Mouse (Mus musculus): ENCODE measurements at regions not wholly inside any gene's neighbourhood (a gene's known extent, or its start where the extent isn't known, plus 50 kb on each side); places are given as distances from the start of the nearest gene placed in this dataset.
A peak's percentile ranks its signal among the peaks of the same experiment; 100 is the strongest.

DNA sequence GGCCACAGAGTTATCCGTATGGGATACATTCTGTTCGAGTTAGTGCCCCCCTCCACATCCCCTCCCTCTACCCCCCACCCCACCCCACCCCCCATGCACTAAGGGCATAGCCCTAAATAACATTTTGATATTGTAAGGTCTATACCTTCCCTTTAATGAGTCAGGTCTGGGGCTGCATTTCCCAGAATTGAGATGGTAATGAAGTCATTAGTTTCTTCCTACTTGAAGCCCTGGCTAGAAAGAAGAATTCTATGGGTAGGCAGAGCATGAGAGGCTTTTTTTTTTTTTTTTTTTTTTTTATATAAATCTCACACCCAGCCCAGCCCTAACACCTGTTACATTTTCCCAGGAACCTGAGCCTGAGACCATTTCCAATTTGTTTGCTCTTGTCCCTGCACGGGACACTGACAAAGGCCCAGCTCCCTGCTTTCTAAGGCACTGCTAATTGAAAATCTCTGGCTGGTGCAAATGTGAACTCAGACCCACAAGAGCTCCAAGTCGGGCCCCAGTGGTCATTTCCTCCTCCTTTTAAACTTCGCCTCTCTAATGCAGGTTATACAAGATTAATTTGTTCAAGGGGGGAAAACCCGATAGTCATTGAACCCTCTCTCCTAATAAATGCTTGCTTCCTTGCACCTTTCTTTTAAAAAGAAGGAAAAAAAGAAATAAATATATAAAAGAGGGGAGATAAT, 106.5 kb upstream of the Id4 start:
- H3K4me2 ChIP-seq (ENCODE audit: low read length): no peak overlapping the region
- H3K27ac ChIP-seq (ENCODE audit: low read length): peak overlapping the region; percentile 60; the same call in 1 of the 2 replicates
- H3K9ac ChIP-seq (replicated peaks; ENCODE audit: low read depth, low read length): no peak overlapping the region
- 2% methylated on average over 6 of the region's 6 CpGs for WGBS
- no peaks in the 10 kb centered on the region for H3K36me3 ChIP-seq (ENCODE audit: control insufficient read depth, insufficient read depth)
- ATAC-seq: peak; percentile 52; the same call in 1 of the 2 replicates
- peaks cover 24% of the 10 kb centered on the region for H3K4me1 ChIP-seq (replicated peaks; ENCODE audit: control insufficient read depth, insufficient read depth, low read length)
- H3K4me3 ChIP-seq (replicated peaks; ENCODE audit: low read length): no peak overlapping the region
- no peaks in the 10 kb centered on the region for H3K9me3 ChIP-seq (ENCODE audit: control insufficient read depth, low read length)
- no peaks in the 10 kb centered on the region for H3K27me3 ChIP-seq (replicated peaks; ENCODE audit: control insufficient read depth, insufficient read depth, low read length)

DNA sequence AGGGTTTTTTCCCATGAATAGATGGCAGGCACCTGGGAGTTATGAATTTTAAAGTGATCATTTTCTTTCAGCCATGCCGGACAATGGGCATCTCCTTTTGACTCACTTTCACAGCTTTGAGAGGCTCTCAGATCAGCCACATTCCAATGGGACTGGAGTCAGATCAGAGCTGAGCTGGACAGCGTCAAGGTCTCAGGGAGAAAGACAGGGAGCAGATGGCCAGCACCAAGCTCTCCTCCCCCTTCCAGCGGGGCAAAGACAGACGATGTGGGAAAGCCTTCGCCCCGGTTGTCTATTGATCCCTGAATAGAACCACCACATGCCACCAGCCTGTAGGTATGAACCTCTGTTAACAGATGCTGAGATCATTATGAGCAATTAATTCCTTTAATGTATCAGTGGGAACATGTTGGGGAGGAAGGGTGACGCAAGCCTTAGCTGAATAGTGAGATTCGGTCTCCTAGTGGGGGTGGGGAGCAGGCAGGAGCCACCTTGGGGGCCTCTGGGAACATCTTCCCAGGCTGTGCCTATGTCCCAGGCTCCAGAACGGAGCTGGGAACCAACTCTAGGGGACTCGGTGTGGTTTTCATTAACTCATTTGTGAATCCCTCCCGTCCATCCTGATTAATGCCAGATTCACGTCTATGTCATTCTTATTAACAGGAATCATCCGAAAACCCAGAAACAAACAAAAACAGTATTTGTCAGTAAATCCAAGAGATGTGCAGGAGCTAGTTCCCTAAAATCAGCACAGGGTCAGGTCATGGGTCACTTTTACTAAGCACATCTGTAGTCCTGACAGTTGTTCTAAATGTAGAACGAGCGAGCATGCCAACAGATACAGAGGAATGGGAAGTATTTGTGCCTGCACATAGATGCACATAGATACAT, 101.8 kb upstream of the Id4 start:
- H3K4me1 ChIP-seq (replicated peaks; ENCODE audit: control insufficient read depth, insufficient read depth, low read length): peaks cover 32% of the 10 kb centered on the region
- H3K9ac ChIP-seq (replicated peaks; ENCODE audit: low read depth, low read length): peak overlapping the region; percentile 37
- H3K4me2 ChIP-seq (ENCODE audit: low read length): peak overlapping the region; percentile 45
- no peaks in the 10 kb centered on the region for H3K9me3 ChIP-seq (ENCODE audit: control insufficient read depth, low read length)
- peak overlapping the region; percentile 18 for H3K4me3 ChIP-seq (replicated peaks; ENCODE audit: low read length)
- no peaks in the 10 kb centered on the region for H3K27me3 ChIP-seq (replicated peaks; ENCODE audit: control insufficient read depth, insufficient read depth, low read length)
- 7% methylated on average over 15 of the region's 15 CpGs for WGBS
- peak overlapping the region; percentile 39 for H3K27ac ChIP-seq (ENCODE audit: low read length)
- H3K36me3 ChIP-seq (ENCODE audit: control insufficient read depth, insufficient read depth): no peaks in the 10 kb centered on the region
- ATAC-seq: peak; percentile 34

DNA sequence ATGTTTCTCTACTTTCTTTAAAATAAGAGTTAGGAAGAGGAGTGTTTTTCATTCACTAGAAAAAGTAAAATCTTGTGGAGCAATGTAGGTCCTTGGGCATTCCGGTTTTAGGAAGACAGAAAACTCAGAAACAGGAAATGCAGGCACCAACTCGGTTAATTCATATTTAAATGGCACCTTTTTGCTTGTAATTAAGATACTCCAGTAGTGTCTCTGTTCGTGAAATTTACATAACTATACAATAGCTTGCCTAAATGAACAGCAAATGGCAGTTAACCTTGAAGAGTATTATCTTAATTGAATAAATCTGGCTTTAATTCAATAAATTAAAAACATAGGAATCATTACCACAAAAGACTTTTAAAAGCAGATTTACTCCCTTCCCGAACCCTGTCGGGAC, 100.9 kb upstream of the Id4 start:
- peaks cover 23% of the 10 kb centered on the region for H3K4me1 ChIP-seq (replicated peaks; ENCODE audit: control insufficient read depth, insufficient read depth, low read length)
- H3K27ac ChIP-seq (ENCODE audit: low read length): peak overlapping the region; percentile 41
- H3K36me3 ChIP-seq (ENCODE audit: control insufficient read depth, insufficient read depth): no peaks in the 10 kb centered on the region
- H3K4me2 ChIP-seq (ENCODE audit: low read length): no peak overlapping the region; the same call in 1 of the 2 replicates
- no peak for ATAC-seq
- H3K27me3 ChIP-seq (replicated peaks; ENCODE audit: control insufficient read depth, insufficient read depth, low read length): no peaks in the 10 kb centered on the region
- 8% methylated on average over 5 of the region's 5 CpGs for WGBS
- H3K9me3 ChIP-seq (ENCODE audit: control insufficient read depth, low read length): no peaks in the 10 kb centered on the region
- H3K4me3 ChIP-seq (replicated peaks; ENCODE audit: low read length): no peak overlapping the region
- no peak overlapping the region for H3K9ac ChIP-seq (replicated peaks; ENCODE audit: low read depth, low read length)

DNA sequence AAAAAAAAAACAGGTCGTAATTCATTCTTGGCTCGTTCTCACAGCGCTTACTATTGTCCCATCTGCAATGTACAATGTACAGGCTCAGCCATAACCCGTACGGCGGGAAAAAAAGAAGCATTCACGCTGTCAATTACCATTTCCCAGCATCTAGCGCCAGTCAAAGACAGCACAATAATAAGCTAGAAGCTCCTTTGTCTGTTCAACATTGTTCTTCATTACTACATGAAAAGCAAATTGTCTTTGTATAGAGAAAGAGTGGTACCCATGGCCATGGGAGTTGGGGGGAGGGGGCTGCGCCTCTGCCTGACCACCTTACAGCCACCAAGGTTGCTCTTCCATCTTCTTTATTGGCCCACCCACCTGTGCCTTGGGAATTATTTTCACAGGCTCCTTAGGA, 99.7 kb upstream of the Id4 start:
- H3K27me3 ChIP-seq (replicated peaks; ENCODE audit: control insufficient read depth, insufficient read depth, low read length): no peaks in the 10 kb centered on the region
- peak; percentile 82 for ATAC-seq
- H3K36me3 ChIP-seq (ENCODE audit: control insufficient read depth, insufficient read depth): no peaks in the 10 kb centered on the region
- 0 out of 2 replicates have a peak overlapping the region, but pooled peaks have one; percentile 9 for H3K4me3 ChIP-seq (replicated peaks; ENCODE audit: low read length)
- H3K4me2 ChIP-seq (ENCODE audit: low read length): peak overlapping the region; percentile 38
- no peaks in the 10 kb centered on the region for H3K9me3 ChIP-seq (ENCODE audit: control insufficient read depth, low read length)
- WGBS: 5% methylated on average over 9 of the region's 9 CpGs
- no peak overlapping the region; the same call in 1 of the 2 replicates for H3K9ac ChIP-seq (replicated peaks; ENCODE audit: low read depth, low read length)
- H3K4me1 ChIP-seq (replicated peaks; ENCODE audit: control insufficient read depth, insufficient read depth, low read length): peaks cover 23% of the 10 kb centered on the region
- peak overlapping the region; percentile 46 for H3K27ac ChIP-seq (ENCODE audit: low read length)

DNA sequence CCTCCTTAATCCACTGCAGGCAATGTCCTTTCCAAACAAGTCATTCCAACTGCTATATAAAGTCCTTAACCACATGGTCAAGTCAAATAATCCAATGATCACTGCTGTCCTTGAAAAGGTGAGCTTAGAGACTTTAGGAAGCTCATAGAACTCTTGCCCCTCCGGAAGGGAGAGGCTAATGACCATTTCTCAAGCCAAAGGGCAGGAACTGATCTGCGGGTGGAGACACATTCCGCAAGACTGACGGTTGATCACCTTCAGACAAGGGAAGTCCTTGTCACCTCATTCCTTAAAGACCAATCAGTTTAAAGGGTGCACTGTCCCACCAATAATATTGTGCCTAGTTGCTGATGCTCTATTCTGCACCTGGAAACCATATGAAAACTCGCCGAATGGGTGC, 96.4 kb upstream of the Id4 start:
- Histone ChIP-seq H3K4me3 (replicated peaks; ENCODE audit: low read length) (no peak overlapping the region), H3K4me1 (replicated peaks; ENCODE audit: control insufficient read depth, insufficient read depth, low read length) (peaks cover 16% of the 10 kb centered on the region), H3K36me3 (ENCODE audit: control insufficient read depth, insufficient read depth) (no peaks in the 10 kb centered on the region), H3K27ac (ENCODE audit: low read length) (no peak overlapping the region), H3K4me2 (ENCODE audit: low read length) (no peak overlapping the region), H3K27me3 (replicated peaks; ENCODE audit: control insufficient read depth, insufficient read depth, low read length) (no peaks in the 10 kb centered on the region), H3K9me3 (ENCODE audit: control insufficient read depth, low read length) (no peaks in the 10 kb centered on the region), H3K9ac (replicated peaks; ENCODE audit: low read depth, low read length) (no peak overlapping the region)
- ATAC-seq: no peak
- WGBS: 95% methylated on average over 6 of the region's 6 CpGs

DNA sequence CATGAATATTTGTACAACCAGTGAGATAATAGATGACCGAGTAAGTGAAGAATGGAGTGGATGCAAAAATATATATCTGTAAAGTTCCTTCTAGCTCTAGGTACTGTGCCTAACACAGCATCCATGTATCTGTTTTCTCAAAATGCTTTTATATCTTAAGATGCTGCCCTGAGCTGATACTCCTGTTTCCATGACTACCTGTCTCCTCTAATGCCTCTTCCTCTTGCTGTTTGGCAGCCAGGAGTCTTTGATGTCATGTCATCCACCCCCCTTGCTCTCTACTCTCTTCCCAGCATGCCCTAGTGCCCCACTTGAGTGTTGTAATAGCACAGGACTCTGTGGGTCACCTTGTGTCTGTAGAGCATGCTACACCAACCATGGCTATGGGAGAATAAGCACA, 95.2 kb upstream of the Id4 start:
- H3K4me3 ChIP-seq (replicated peaks; ENCODE audit: low read length): no peak overlapping the region
- H3K27me3 ChIP-seq (replicated peaks; ENCODE audit: control insufficient read depth, insufficient read depth, low read length): no peaks in the 10 kb centered on the region
- H3K4me2 ChIP-seq (ENCODE audit: low read length): no peak overlapping the region
- ATAC-seq: 0 out of 2 replicates have a peak, but pooled peaks have one; percentile 18
- H3K4me1 ChIP-seq (replicated peaks; ENCODE audit: control insufficient read depth, insufficient read depth, low read length): peaks cover 9% of the 10 kb centered on the region
- 92% methylated on average over 1 of the region's 1 CpGs for WGBS
- H3K27ac ChIP-seq (ENCODE audit: low read length): no peak overlapping the region
- H3K36me3 ChIP-seq (ENCODE audit: control insufficient read depth, insufficient read depth): no peaks in the 10 kb centered on the region
- no peak overlapping the region for H3K9ac ChIP-seq (replicated peaks; ENCODE audit: low read depth, low read length)
- H3K9me3 ChIP-seq (ENCODE audit: control insufficient read depth, low read length): no peaks in the 10 kb centered on the region

DNA sequence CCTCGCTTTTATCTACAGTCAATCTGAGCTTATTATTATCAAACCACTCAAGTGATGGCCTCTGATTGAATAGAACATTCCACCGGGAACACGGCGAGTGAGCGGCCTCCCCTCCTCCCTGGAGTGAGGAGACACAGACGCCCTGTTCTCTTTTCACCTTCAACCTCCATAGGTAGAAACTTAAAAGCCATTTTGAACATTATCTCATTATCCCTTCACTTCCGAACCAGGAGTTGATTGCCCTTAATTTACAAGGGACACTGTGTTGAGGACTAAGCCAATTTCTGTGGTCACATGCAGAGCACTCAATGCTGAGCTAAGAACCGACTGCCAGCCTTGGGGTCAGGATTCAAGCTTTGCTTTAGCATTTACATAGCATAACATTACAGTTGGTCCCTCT, 93.1 kb upstream of the Id4 start:
- WGBS: 21% methylated on average over 8 of the region's 8 CpGs
- Histone ChIP-seq H3K27me3 (replicated peaks; ENCODE audit: control insufficient read depth, insufficient read depth, low read length) (no peaks in the 10 kb centered on the region), H3K4me2 (ENCODE audit: low read length) (no peak overlapping the region), H3K27ac (ENCODE audit: low read length) (no peak overlapping the region), H3K36me3 (ENCODE audit: control insufficient read depth, insufficient read depth) (no peaks in the 10 kb centered on the region), H3K4me3 (replicated peaks; ENCODE audit: low read length) (no peak overlapping the region), H3K9me3 (ENCODE audit: control insufficient read depth, low read length) (no peaks in the 10 kb centered on the region), H3K4me1 (replicated peaks; ENCODE audit: control insufficient read depth, insufficient read depth, low read length) (peaks cover 11% of the 10 kb centered on the region), H3K9ac (replicated peaks; ENCODE audit: low read depth, low read length) (no peak overlapping the region)
- no peak for ATAC-seq

DNA sequence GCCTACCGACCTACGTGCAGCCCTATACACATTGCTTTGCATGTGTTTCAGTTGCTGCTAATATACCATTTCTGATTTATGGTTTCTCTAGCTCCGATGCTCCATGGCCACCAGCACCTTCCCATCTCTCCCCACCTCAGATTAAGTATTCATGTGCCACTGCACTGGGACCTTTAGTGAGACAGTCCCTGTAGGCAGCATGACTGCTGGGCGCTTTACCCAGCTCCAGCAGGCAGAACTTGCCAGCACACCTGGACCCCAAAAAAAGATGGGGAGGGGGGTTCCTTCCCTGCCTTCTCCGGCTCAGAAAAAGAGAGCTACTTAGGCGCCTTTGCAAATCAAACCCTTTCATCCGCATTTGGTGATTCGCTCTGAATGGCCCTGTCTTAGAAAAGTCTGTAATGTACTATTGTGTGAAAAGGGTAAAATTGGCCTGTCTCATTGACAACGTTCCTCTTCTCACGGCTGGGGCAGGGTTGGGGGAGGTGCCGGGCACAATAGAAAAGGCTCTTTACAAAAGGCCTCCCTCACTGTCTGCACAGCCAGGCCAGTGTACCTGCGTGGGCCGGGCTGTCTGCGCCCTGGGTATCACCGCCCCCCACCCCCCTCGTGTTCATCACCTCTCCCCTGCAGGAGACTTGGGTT, 89.6 kb upstream of the Id4 start:
- no peaks in the 10 kb centered on the region for H3K27me3 ChIP-seq (replicated peaks; ENCODE audit: control insufficient read depth, insufficient read depth, low read length)
- 0 out of 2 replicates have a peak, but pooled peaks cover 2% of the 10 kb centered on the region for H3K9me3 ChIP-seq (ENCODE audit: control insufficient read depth, low read length)
- no peak overlapping the region for H3K4me3 ChIP-seq (replicated peaks; ENCODE audit: low read length)
- peak overlapping the region; percentile 62; the same call in 1 of the 2 replicates for H3K27ac ChIP-seq (ENCODE audit: low read length)
- peaks cover 11% of the 10 kb centered on the region for H3K4me1 ChIP-seq (replicated peaks; ENCODE audit: control insufficient read depth, insufficient read depth, low read length)
- WGBS: 12% methylated on average over 16 of the region's 16 CpGs
- H3K36me3 ChIP-seq (ENCODE audit: control insufficient read depth, insufficient read depth): no peaks in the 10 kb centered on the region
- H3K4me2 ChIP-seq (ENCODE audit: low read length): peak overlapping the region; percentile 28
- ATAC-seq: peak; percentile 45
- no peak overlapping the region for H3K9ac ChIP-seq (replicated peaks; ENCODE audit: low read depth, low read length)

DNA sequence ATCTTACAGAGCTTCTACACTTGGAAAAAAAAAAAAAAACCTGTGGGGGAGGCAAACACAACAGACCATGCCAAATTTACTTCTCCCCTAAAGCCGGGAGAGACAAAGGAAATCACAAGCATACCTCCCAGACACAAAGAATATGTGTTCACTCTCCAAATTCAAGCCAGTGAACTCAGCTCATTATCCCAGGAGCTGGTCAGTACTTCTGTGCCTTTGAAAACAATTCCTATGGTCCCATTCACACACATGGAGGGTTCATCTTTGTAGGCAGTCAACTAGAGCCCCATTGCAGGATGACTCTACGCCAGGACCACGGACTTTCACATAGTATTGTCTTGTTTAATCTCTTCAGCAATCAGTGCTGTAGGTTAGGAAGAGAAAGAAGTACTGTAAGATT, 89.0 kb upstream of the Id4 start:
- H3K27ac ChIP-seq (ENCODE audit: low read length): peak overlapping the region; percentile 62; the same call in 1 of the 2 replicates
- no peaks in the 10 kb centered on the region for H3K27me3 ChIP-seq (replicated peaks; ENCODE audit: control insufficient read depth, insufficient read depth, low read length)
- H3K4me2 ChIP-seq (ENCODE audit: low read length): peak overlapping the region; percentile 28
- 0 out of 2 replicates have a peak, but pooled peaks have one; percentile 20 for ATAC-seq
- WGBS: 2% methylated on average over 3 of the region's 3 CpGs
- no peak overlapping the region for H3K4me3 ChIP-seq (replicated peaks; ENCODE audit: low read length)
- no peak overlapping the region for H3K9ac ChIP-seq (replicated peaks; ENCODE audit: low read depth, low read length)
- no peaks in the 10 kb centered on the region for H3K36me3 ChIP-seq (ENCODE audit: control insufficient read depth, insufficient read depth)
- H3K4me1 ChIP-seq (replicated peaks; ENCODE audit: control insufficient read depth, insufficient read depth, low read length): peaks cover 11% of the 10 kb centered on the region
- 0 out of 2 replicates have a peak, but pooled peaks cover 2% of the 10 kb centered on the region for H3K9me3 ChIP-seq (ENCODE audit: control insufficient read depth, low read length)

All from forebrain, embryonic 16.5 days (tissue).